Mouse (Mus musculus) G1E (cell line): Measurements from ENCODE around the gene Stxbp4. TPM values are rescaled to one million over a fixed set of nuclear protein-coding genes. Genes with fewer than 3 reads are reported as not detected.
A peak's percentile ranks its signal among the peaks of the same experiment; 100 is the strongest.

Source experiments
- ATAC-seq: 2 replicates; pipeline ENCODE4 v1.8.0; 2016; ENCODE audit warnings: mild to moderate bottlenecking; ENCODE audit not compliant: insufficient number of reproducible peaks, poor library complexity, low FRiP score, severe bottlenecking; ENCODE audit errors: extremely low read depth
- DNase-seq: peaks from one replicate; pipeline ENCODE4 v3.0.0; 2012; ENCODE audit warnings: low spot score
- H3K27me3 ChIP-seq: 2 replicates; pipeline ENCODE4 v1.6.1; 2012; ENCODE audit warnings: mild to moderate bottlenecking, low read length, inconsistent platforms; ENCODE audit not compliant: insufficient read depth
- H3K36me3 ChIP-seq: replicated peaks from 2 replicates; pipeline ENCODE3; 2012; ENCODE audit warnings: mild to moderate bottlenecking, inconsistent platforms
- H3K4me1 ChIP-seq: 2 replicates; pipeline ENCODE4 v1.6.1; 2012; ENCODE audit warnings: low read depth, low read length, inconsistent platforms, mixed read lengths; ENCODE audit not compliant: insufficient read depth
- H3K4me3 ChIP-seq: 2 replicates; pipeline ENCODE4 v1.5.1; 2012; ENCODE audit warnings: low read depth, mild to moderate bottlenecking, inconsistent platforms, low read length, moderate library complexity, mixed read lengths
- H3K9me3 ChIP-seq: replicated peaks from 2 replicates; pipeline ENCODE4 v1.6.1; 2012; ENCODE audit warnings: inconsistent platforms
- CTCF ChIP-seq: IDR thresholded peaks from 2 replicates; pipeline ENCODE4 v1.5.1; 2012; ENCODE audit warnings: low read depth, low read length, inconsistent platforms, mixed read lengths
- GATA1 ChIP-seq: IDR thresholded peaks from 2 replicates; pipeline ENCODE4 v1.6.1; 2012; ENCODE audit warnings: borderline replicate concordance, low read length, inconsistent platforms, mixed read lengths
- GATA2 ChIP-seq: IDR thresholded peaks from 2 replicates; pipeline ENCODE4 v1.6.1; 2012; ENCODE audit warnings: low read depth, low read length, inconsistent platforms, borderline replicate concordance
- POLR2AphosphoS5 ChIP-seq: IDR thresholded peaks from 2 replicates; pipeline ENCODE4 v1.6.1; 2012; ENCODE audit warnings: low read depth, low read length, inconsistent platforms; ENCODE audit not compliant: insufficient replicate concordance
- TAL1 ChIP-seq: conservative IDR thresholded peaks from 2 replicates; pipeline ENCODE4 v1.6.1; 2012; ENCODE audit warnings: low read depth, low read length, inconsistent platforms, mixed read lengths
- polyA plus RNA-seq: library from polyadenylated mRNA; stranded (reverse); fragments of >175 nt; gene quantifications from 2 replicates; pipeline ENCODE4 v1.2.3, GENCODE M21; 2012
- total RNA-seq, 2 experiments: library from RNA; stranded (forward) in 1 of 2; stranded (reverse) in 1 of 2; fragments of 200-1000 nt in 1 of 2; fragments of >200 nt in 1 of 2; fragmentation: Nextera tagmentation in 1 of 2; gene quantifications; 2 replicates each; pipeline ENCODE4 v1.2.3; 2014 to 2017

Gene Stxbp4
- total and polyA plus RNA-seq, 3 experiments, result 0.28 to 23.5 (median 8.2) TPM

DNA sequence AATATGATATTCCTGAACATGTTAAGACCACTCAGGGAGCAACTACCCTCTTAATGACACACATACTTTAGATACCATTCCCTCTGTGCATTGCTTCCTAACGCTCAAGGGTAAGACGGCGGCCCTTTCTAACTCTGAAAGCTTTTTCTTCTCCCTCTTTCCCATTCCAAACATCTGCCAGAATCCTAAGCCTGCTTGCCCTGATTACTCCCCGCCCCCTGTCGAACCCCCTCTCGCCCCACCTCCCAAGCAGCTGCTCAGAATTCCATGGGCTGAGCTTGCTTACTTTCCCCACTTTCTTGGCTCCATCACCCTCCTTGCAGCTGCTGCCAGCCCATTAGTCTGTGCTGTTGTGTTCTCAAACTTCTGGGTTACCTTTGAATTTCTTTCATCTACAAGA lies 27.3 kb upstream of the Stxbp4 start:
- Histone ChIP-seq H3K4me3 (no peak overlapping the region), H3K27me3 (no peaks in the 10 kb centered on the region), H3K36me3 (peaks cover 35% of the 10 kb centered on the region), H3K4me1 (peaks cover 52% of the 10 kb centered on the region), H3K9me3 (no peaks in the 10 kb centered on the region)
- DNase-seq, result no peak
- no peak for TF ChIP-seq CTCF
- no peak for TF ChIP-seq GATA2
- TF ChIP-seq POLR2AphosphoS5, result no peak
- TF ChIP-seq TAL1, result no peak
- no peak for TF ChIP-seq GATA1
- ATAC-seq, result no peak

DNA sequence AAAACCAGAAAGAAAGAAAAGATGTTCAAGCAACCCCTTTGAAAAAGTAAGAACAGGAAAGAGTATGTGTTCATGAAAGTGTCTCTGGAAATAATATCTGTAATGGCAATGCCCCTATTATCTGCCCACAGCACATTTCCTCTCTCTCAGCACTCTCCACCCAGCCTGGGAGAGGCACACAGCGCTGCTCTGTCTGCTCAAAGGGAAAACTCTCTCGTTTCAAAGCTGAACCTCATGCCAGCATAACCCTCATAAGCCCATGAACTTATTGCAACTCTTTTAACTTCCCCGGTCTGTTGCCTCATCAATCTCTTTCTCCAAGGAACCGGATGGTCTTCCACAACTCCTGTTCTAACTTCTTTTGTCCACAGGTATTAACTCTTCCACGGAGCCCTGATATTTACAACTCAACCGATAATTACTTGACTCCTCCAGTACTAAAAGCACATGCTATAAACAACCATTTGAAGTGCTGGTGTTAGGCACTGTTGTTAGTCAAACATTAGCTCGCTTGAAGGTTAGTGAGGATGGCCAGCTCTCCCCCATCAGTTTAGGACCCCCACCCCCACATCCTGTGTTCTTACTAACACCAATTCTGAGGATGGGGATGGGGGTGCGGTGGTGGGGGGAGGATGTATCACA lies 26.6 kb upstream of the Stxbp4 start:
- Histone ChIP-seq H3K27me3 (no peaks in the 10 kb centered on the region), H3K36me3 (peaks cover 32% of the 10 kb centered on the region), H3K4me1 (peaks cover 52% of the 10 kb centered on the region), H3K4me3 (no peak overlapping the region), H3K9me3 (no peaks in the 10 kb centered on the region)
- peak; percentile 83 for ATAC-seq
- TF ChIP-seq TAL1 (peak; percentile 65), CTCF (no peak)
- peak; percentile 25 for DNase-seq

DNA sequence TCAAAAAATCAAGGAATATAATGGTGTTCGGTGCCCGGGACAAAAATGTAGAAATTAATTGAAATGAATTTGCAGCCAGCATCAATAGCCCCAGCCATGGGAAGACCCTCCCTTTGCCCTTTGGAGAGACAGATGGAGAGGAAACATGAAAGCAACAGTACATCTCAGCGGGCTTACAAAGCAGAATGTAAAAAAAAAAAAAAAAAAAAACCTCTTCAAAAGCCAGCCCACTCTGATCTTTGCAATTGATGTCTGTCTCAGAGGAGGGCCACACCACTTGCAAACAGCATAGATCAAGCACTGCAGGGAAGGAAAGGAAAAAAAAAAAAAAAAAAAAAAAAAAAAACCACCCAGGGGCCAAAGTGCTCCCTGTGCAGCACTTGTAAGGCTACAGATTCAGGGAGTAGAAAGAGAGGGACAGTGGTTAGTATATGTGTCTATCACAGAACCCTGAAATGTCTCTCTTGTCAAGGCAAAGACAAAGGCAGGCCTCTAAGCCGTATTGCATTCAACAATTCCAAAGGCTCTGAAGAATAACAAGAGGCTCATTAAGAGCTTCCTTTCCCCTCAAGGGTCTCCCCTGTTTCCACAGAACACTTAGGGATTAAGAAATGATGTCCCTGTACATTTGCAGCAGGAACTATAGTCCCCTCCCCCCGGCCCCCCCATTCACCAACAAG lies 25.9 kb upstream of the Stxbp4 start:
- no peaks in the 10 kb centered on the region for H3K9me3 ChIP-seq
- DNase-seq (no peak), ATAC-seq (no peak)
- H3K27me3 ChIP-seq, result no peaks in the 10 kb centered on the region
- H3K4me3 ChIP-seq, result no peak overlapping the region
- TF ChIP-seq TAL1 (no peak), POLR2AphosphoS5 (no peak), GATA2 (no peak), GATA1 (no peak), CTCF (no peak)
- H3K36me3 ChIP-seq, result peaks cover 36% of the 10 kb centered on the region
- H3K4me1 ChIP-seq, result peaks cover 52% of the 10 kb centered on the region

DNA sequence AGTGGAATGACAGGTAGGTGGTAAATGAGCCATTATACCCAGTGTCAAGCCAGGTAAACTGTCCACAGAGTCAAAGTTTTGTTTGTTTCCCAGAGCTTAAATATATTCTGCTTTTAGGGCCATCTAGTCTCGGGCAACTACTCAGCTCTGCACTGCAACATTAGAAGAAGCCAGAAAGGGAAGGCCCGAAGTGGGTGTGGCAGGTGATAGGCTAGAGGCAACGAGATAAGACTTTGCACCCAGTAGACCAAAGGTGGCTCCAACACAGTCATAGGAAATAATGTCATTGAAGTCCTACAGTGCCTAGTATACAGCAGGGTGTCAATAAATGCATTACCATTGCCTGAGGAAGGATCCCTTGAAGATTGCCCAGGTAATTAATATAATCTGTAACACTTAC lies 25.2 kb upstream of the Stxbp4 start:
- peaks cover 35% of the 10 kb centered on the region for H3K36me3 ChIP-seq
- no peaks in the 10 kb centered on the region for H3K9me3 ChIP-seq
- TF ChIP-seq TAL1 (no peak), CTCF (no peak), GATA1 (no peak)
- ATAC-seq (peak; percentile 64), DNase-seq (no peak)
- no peaks in the 10 kb centered on the region for H3K27me3 ChIP-seq
- no peak overlapping the region; the same call in 1 of the 2 replicates for H3K4me3 ChIP-seq
- H3K4me1 ChIP-seq, result peaks cover 52% of the 10 kb centered on the region

GRCm38 (mm10) chr11:90660662-90661061 lies 22.8 kb upstream of the Stxbp4 start:
- H3K9me3 ChIP-seq, result no peaks in the 10 kb centered on the region
- H3K4me3 ChIP-seq, result no peak overlapping the region

DNA sequence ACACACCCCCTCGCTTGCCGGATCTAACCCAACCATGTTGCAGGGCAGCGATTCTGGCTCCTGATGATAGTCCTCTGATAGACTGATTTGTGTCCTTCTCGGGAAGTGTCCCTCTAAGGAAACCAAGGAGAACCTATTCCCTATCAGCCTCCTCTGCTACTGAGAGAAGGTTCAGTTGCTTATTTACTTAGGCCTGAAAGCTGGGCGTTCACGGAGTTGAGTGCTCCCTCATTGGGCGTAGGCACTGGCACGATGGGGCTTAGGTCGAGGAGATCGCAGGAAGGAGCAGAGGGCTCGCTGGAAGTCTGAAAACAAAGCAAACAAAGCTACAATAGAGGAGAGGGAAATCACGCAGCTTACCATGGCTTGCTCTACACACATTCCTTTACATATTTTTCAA lies 19.6 kb upstream of the Stxbp4 start:
- DNase-seq (no peak), ATAC-seq (no peak)
- Histone ChIP-seq H3K36me3 (peaks cover 67% of the 10 kb centered on the region), H3K9me3 (no peaks in the 10 kb centered on the region), H3K4me3 (no peak overlapping the region), H3K27me3 (no peaks in the 10 kb centered on the region), H3K4me1 (peaks cover 7% of the 10 kb centered on the region)
- TF ChIP-seq GATA2 (no peak), GATA1 (no peak), TAL1 (no peak), CTCF (no peak), POLR2AphosphoS5 (no peak)

More at GRCm38 (mm10) chr11:90660662-90661061, 22.8 kb upstream of the Stxbp4 start:
- Histone ChIP-seq H3K36me3 (peaks cover 47% of the 10 kb centered on the region), H3K27me3 (no peaks in the 10 kb centered on the region), H3K4me1 (peaks cover 38% of the 10 kb centered on the region)
- TF ChIP-seq CTCF (no peak), POLR2AphosphoS5 (no peak), GATA1 (no peak), TAL1 (no peak), GATA2 (no peak)
- ATAC-seq, result no peak
- DNase-seq, result no peak
